In the genomic region with DNA sequence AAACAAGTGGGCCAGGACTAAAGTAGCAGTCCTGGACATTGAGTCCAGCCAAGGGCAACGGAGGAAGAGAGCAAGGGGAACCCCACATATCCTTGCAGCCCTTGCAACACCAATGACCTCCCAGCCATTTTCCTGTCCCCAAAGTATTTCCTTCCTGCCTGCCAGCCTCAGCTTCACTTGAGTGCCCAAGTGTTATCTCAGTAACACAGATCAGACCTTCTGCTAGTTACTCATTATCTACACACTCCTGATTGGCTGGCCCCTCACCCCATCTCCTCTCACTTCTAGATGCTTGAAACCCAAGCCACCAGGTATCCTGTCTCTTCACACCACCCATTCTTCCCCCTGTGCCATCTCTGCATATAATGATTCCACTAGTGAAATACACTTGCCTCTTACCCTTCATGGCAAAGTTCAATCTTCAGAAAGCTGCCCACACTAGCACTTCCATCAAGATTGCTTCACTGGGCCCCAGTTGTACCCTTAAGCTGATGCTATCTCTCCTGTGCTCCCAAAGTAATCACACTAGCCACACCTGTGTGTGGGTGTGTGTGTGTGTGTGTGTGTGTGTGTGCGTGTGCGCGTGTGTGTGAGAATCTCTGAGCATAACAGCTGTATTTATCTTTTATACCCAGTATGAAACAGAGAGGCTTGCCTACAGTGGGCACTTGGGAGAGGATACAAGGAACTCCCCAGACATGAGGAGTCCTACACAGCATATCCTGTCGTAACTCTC, we compare ENCODE assay signal across 10 mouse cellular contexts.
DNase-seq lines count a peak whose midpoint lies in the region; ATAC-seq lines count a peak whose summit lies in the region.
"Had no signal": no experiment of that assay in that cellular context is flagged by ENCODE, and none has a peak within 500 bp of the region (broad histone marks: within the 10 kb centered on the region; RNA-seq: fewer than 3 reads in every experiment).

No protein-coding gene starts in this region.

- no peak overlapping the region; the same call in 1 of the 2 replicates for H3K4me3 ChIP-seq in liver, embryonic 15.5 days (replicated peaks)
- no peak overlapping the region for H3K4me3 ChIP-seq in heart, embryonic 10.5 days
- H3K4me3 ChIP-seq: limb, embryonic 15.5 days; midbrain, embryonic 15.5 days had no signal

- peak overlapping the region; percentile 43 for H3K4me2 ChIP-seq in liver, embryonic 15.5 days
- H3K4me2 ChIP-seq: limb, embryonic 15.5 days; midbrain, embryonic 15.5 days had no signal

- H3K9ac ChIP-seq in liver, embryonic 15.5 days: 0 out of 2 replicates have a peak overlapping the region, but pooled peaks have one; percentile 6
- H3K9ac ChIP-seq: limb, embryonic 15.5 days; midbrain, embryonic 15.5 days had no signal

- no peaks in the 10 kb centered on the region for H3K9me3 ChIP-seq in liver, embryonic 15.5 days (replicated peaks)
- no peaks in the 10 kb centered on the region for H3K9me3 ChIP-seq in heart, embryonic 10.5 days
- H3K9me3 ChIP-seq: limb, embryonic 15.5 days; midbrain, embryonic 15.5 days had no signal

- H3K27ac ChIP-seq in liver, embryonic 15.5 days (replicated peaks): peak overlapping the region; percentile 56
- H3K27ac ChIP-seq in heart, embryonic 10.5 days: no peak overlapping the region
- H3K27ac ChIP-seq: limb, embryonic 15.5 days; midbrain, embryonic 15.5 days had no signal

- ATAC-seq in hematopoietic stem cell, adult 5-6 weeks (replicated peaks in 1 of 2; ENCODE audit: insufficient read depth in 1 of 2, low FRiP score in 2 of 2, low TSS enrichment in 1 of 2, low read depth in 1 of 2, poor library complexity in 2 of 2, severe bottlenecking in 2 of 2): peak; percentile 63 to 65; a peak in 3 of 4 replicates
- peak; percentile 90 for ATAC-seq in liver, embryonic 15.5 days (ENCODE audit: insufficient read depth)
- ATAC-seq: midbrain, embryonic 15.5 days; Patski had no signal

- DNase-seq in thymus, postnatal 0 days (ENCODE audit: low spot score): peak; percentile 32
- no peak for DNase-seq in thymus, postnatal 14 days
- DNase-seq in heart, embryonic 10.5 days (ENCODE audit: low spot score): no peak
- no peak for DNase-seq in adrenal gland, adult 2 months
- no peak for DNase-seq in embryo, embryonic 9.5 days (ENCODE audit: extremely low spot score)

- no peaks in the 10 kb centered on the region for H3K27me3 ChIP-seq in liver, embryonic 15.5 days
- H3K27me3 ChIP-seq in heart, embryonic 10.5 days (ENCODE audit: insufficient read depth, poor library complexity, severe bottlenecking): no peaks in the 10 kb centered on the region
- H3K27me3 ChIP-seq: limb, embryonic 15.5 days; midbrain, embryonic 15.5 days; Patski had no signal

- 22% methylated on average over 5 of the region's 5 CpGs for WGBS in liver, embryonic 15.5 days (ENCODE audit: insufficient replicate concordance)
- WGBS in heart, embryonic 10.5 days: 82% methylated on average over 5 of the region's 5 CpGs

- peaks cover 33% of the 10 kb centered on the region for H3K36me3 ChIP-seq in liver, embryonic 15.5 days (replicated peaks)
- H3K36me3 ChIP-seq in heart, embryonic 10.5 days: peaks cover 16% of the 10 kb centered on the region; the same call in 1 of the 2 replicates
- H3K36me3 ChIP-seq: midbrain, embryonic 15.5 days had no signal

- H3K4me1 ChIP-seq in liver, embryonic 15.5 days (replicated peaks): peaks cover 60% of the 10 kb centered on the region
- peaks cover 12% of the 10 kb centered on the region for H3K4me1 ChIP-seq in heart, embryonic 10.5 days
- H3K4me1 ChIP-seq: midbrain, embryonic 15.5 days had no signal
